Mouse (Mus musculus) thymus, adult 2 months (tissue): Measurements from ENCODE around the gene Lingo3.

Experiments
- CTCF ChIP-seq: fragments of 200-500 bp; IDR thresholded peaks from 2 replicates; pipeline ENCODE4 v1.5.1; 2012; ENCODE audit warnings: mild to moderate bottlenecking, control low read depth, low read length, moderate library complexity, borderline replicate concordance; ENCODE audit not compliant: control insufficient read depth, poor library complexity, insufficient read depth; ENCODE audit errors: extremely low read depth
- POLR2A ChIP-seq: fragments of 200-500 bp; IDR thresholded peaks from 2 replicates; pipeline ENCODE4 v1.6.1; 2012; ENCODE audit warnings: mild to moderate bottlenecking, low read length, control low read depth, moderate library complexity; ENCODE audit not compliant: control insufficient read depth, poor library complexity, insufficient read depth; ENCODE audit errors: extremely low read depth

DNA sequence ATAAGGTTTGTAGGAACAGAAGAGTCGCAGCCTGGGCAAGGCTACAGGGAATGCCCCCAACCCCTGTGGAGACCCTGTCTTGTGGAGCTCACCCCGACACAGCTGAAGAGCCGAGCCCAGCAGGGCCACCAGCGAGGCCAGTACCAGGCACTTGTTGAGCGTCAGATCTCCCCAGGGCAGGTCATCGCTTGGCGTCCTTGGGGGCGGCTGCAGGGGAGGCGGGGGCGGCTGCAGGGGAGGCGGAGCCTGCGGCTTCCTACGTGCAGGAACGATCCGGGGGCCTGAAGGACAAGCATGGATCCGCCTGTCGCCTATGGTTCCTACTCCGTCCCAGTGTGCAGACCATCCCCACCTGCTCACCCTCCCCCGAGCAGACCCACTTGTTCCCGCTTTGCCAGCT is 33.8 kb downstream of the Lingo3 start:
- TF ChIP-seq POLR2A: no peak
- TF ChIP-seq CTCF: no peak
